Mouse (Mus musculus): ENCODE data around the gene Zfp764.

- TF ChIP-seq CTCF (IDR thresholded peaks at IDR 0.05; ENCODE audit: extremely low read depth, insufficient read depth, low read length) (no peak), POLR2A (IDR thresholded peaks at IDR 0.05; ENCODE audit: extremely low read depth, insufficient read depth, low read length) (no peak)
Observed at GRCm38 (mm10) chr7:127357871-127358270, 48.8 kb downstream of the Zfp764 start.

Data from cortical plate, adult 2 months (tissue).